27 mouse cellular contexts compared by ENCODE assay signal in genomic region chr5:32261251-32261650, GRCm38 (mm10). TPM values are rescaled to one million over a fixed set of nuclear protein-coding genes. Genes with fewer than 3 reads are reported as not detected.
A peak's percentile ranks its signal among the peaks of the same experiment; 100 is the strongest.
DNase-seq lines count a peak whose midpoint lies in the region; ATAC-seq and TF ChIP-seq lines count a peak whose summit lies in the region.
"Had no signal": no experiment of that assay in that cellular context is flagged by ENCODE, and none has a peak within 500 bp of the region (broad histone marks: within the 10 kb centered on the region; RNA-seq: fewer than 3 reads in every experiment).

No protein-coding gene starts in this region.

- H3K4me3 ChIP-seq in cerebellum, adult 2 months (replicated peaks; ENCODE audit: insufficient read depth, low read depth, low read length), result no peak overlapping the region
- H3K4me3 ChIP-seq: embryonic facial prominence, embryonic 10.5 days; embryonic facial prominence, embryonic 13.5 days; erythroblast, embryonic 14.5 days; forebrain, embryonic 12.5 days; forebrain, embryonic 15.5 days; heart, embryonic 12.5 days; heart, embryonic 15.5 days; hindbrain, embryonic 10.5 days; hindbrain, embryonic 13.5 days; intestine, embryonic 15.5 days had no signal

- TF ChIP-seq POLR2A in cerebellum, adult 2 months (IDR thresholded peaks at IDR 0.05; ENCODE audit: borderline replicate concordance, insufficient read depth, low read length), result no peak

- DNase-seq in cerebellum, adult 2 months, result peak; percentile 20 to 26
- DNase-seq in cerebellum, adult 9-11 months, result no peak
- DNase-seq in cerebellum, postnatal 14 days, result peak; percentile 45 to 67
- peak; percentile 49 for DNase-seq in heart, adult 11 months
- no peak for DNase-seq in heart, adult 8-10 months (ENCODE audit: low spot score)
- DNase-seq: adrenal gland, adult 8-10 months; adrenal gland, postnatal 25 days; embryo, embryonic 11 days; gastrocnemius, postnatal 25 days; heart, postnatal 10 days; heart, postnatal 36 days; kidney, adult 11 months; kidney, adult 8-10 months had no signal

- H3K27me3 ChIP-seq in cerebellum, adult 2 months (ENCODE audit: control insufficient read depth, insufficient read depth, low read length), result no peaks in the 10 kb centered on the region; the same call in 1 of the 2 replicates
- H3K27me3 ChIP-seq: embryonic facial prominence, embryonic 13.5 days; forebrain, embryonic 12.5 days; forebrain, embryonic 15.5 days; heart, embryonic 12.5 days; heart, embryonic 15.5 days; hindbrain, embryonic 13.5 days; intestine, embryonic 15.5 days had no signal

- H3K4me1 ChIP-seq in cerebellum, adult 2 months (ENCODE audit: control insufficient read depth, insufficient read depth, low read length), result peaks cover 7% of the 10 kb centered on the region; the same call in 1 of the 2 replicates
- H3K4me1 ChIP-seq: embryonic facial prominence, embryonic 10.5 days; embryonic facial prominence, embryonic 13.5 days; forebrain, embryonic 12.5 days; forebrain, embryonic 15.5 days; heart, embryonic 12.5 days; heart, embryonic 15.5 days; hindbrain, embryonic 13.5 days; intestine, embryonic 15.5 days had no signal

- TF ChIP-seq CTCF in cerebellum, adult 2 months (IDR thresholded peaks at IDR 0.05; ENCODE audit: borderline replicate concordance, insufficient read depth, low read depth, low read length), result no peak

- ATAC-seq in cerebellum, adult (ENCODE audit: insufficient number of reproducible peaks, low FRiP score, low TSS enrichment), result no peak
- ATAC-seq: activated CD4-positive, CD25-positive, alpha-beta regulatory T cell, adult 4 months; forebrain, embryonic 15.5 days; hindbrain, embryonic 16.5 days; intestine, embryonic 15.5 days had no signal

- H3K27ac ChIP-seq in cerebellum, adult 2 months (ENCODE audit: insufficient read depth, low read length), result no peak overlapping the region
- H3K27ac ChIP-seq: embryonic facial prominence, embryonic 10.5 days; embryonic facial prominence, embryonic 13.5 days; forebrain, embryonic 12.5 days; forebrain, embryonic 15.5 days; heart, embryonic 15.5 days; hindbrain, embryonic 10.5 days; hindbrain, embryonic 13.5 days; intestine, embryonic 15.5 days had no signal

- WGBS in cerebellum, adult 2 months, result 17% methylated on average over 3 of the region's 3 CpGs

RNA-seq across cellular contexts. Expression of gene Plb1, which starts 28.7 kb away (rescaled TPM):
- 0.27 and 0.52 TPM in 2 replicates for polyA plus RNA-seq in cerebellum, adult 2 months (2012; rRNA removed)
- 1 to 10 TPM in 3 of 4 experiments, under 1 TPM in 1; 0.92 to 2.8 (median 1.7) TPM for total RNA-seq in heart, adult 8-10 months (2022)
- total RNA-seq: adrenal gland, postnatal 25 days; granulocyte monocyte progenitor cell, adult 5-6 weeks had no signal
- polyA plus RNA-seq: activated CD4-positive, CD25-positive, alpha-beta regulatory T cell, adult 4 months; forebrain, embryonic 15.5 days had no signal

Comparison
In these comparisons a context has a peak if more than half of its experiments do, and no peak if none do; other contexts are left out.
1. DNase-seq: peak in cerebellum, adult 2 months (2 of 2), cerebellum, postnatal 14 days (2 of 2) and heart, adult 11 months (single experiment); none in cerebellum, adult 9-11 months (single experiment) and heart, adult 8-10 months (single experiment).